Mouse (Mus musculus) Patski (cell line): ENCODE measurements around the gene Pkdcc. TPM values are rescaled to one million over a fixed set of nuclear protein-coding genes. Genes with fewer than 3 reads are reported as not detected.

ENCODE experiments used
- ATAC-seq: fragments of 100-300 bp; one replicate; pipeline ENCODE4 v1.8.0; 2021
- CTCF ChIA-PET: fragments of 350-600 bp; sonication (Branson Sonifier 250); formaldehyde crosslinking; loops from one replicate; lab custom pipeline; 2022; ENCODE audit warnings: inconsistent platforms; lab: Charles Lee
- POLR2A ChIA-PET: fragments of 350-600 bp; sonication (Branson Sonifier 250); formaldehyde crosslinking; loops from one replicate; lab custom pipeline; 2022; ENCODE audit warnings: antibody characterized with exemption, inconsistent platforms; lab: Charles Lee
- DNase-seq: peaks from one replicate; pipeline ENCODE4 v3.0.0-alpha.2; 2011; ENCODE audit warnings: low read depth, low spot score
- H3K27me3 ChIP-seq: fragments of 371-371 bp; one replicate; pipeline ENCODE4 v1.5.1; 2021
- CTCF ChIP-seq: fragments of 100-300 bp; IDR thresholded peaks from one replicate; pipeline ENCODE4 v1.5.1; 2021
- in situ Hi-C: fragments of 300-500 bp; cut with MboI; formaldehyde crosslinking; loops from 3 replicates; pipeline ENCODE4 v1.11.1; 2018; ENCODE audit warnings: low pct_unique_long_range_greater_than_20kb, mixed read lengths
- polyA plus RNA-seq: library from polyadenylated mRNA; unstranded; gene quantifications from one replicate; pipeline ENCODE4 v1.2.3, GENCODE M21; 2021

The Pkdcc gene
- polyA plus RNA-seq, 1 experiment from 2014 or later: 86.9 TPM

DNA sequence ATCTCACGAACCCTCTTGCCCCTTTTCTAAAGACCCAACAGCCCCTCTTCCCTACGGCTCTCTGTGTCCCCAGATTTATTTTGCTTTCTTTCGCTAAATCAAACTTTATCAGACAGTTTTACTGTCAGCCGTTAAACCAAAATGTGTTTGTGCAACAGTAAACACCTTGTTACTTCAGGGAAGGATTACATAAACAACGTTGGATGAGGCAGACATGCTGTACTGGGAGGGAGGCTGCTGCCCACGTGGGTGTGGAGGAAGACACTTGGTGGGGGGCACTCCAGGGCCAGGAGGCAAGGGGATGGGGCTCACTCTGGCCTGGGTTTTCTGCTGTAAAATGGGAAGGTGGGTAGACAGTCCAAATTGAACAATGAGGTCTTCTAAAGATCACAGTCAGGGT, 32.3 kb upstream of the Pkdcc start:
- POLR2A ChIA-PET: no interaction called here

DNA sequence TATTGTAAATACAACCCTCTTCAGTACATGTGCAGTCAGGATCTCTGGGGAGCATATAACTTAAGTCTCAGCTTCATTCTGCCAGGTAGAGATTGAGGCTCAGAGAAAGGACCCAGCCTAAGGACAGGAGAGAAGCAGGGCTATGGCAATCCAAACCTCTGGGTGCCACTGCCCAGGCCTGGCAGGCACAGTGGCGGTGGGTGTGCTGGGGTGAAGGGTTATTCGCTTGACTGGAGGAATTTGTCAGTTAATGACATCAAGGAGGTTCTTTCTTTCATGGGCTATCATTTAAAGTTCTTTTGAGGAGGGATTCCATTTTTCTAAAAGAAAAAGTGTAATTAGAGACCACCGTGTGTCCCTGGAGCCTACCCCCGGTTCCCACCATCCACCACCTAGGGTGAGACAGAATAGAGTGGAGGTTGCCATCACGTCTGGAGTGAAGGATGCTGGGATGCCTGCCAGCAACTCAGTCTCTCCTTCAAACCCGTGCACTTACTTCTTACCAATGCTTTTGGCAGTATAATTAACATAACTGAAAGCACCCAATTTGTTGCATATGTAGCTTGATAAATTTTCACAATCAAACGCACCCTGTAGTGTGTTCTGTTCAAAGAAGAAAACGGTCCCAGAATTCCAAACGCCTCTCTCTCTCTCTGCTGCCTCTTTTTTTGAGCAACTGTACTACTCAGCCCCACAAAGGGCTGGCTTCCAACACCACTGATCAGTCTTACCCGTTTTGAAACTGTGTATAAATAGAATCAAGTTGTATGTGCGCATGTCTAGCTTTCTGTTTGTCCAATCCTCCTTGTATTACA, 27.1 kb upstream of the Pkdcc start:
- ChIA-PET POLR2A (interaction anchor here (0.5 kb wide), 1 partner anchor 722 kb away, joined by 3 read pairs; no protein-coding TSS in a partner anchor), CTCF (no interaction called here)
- TF ChIP-seq CTCF: no peak
- ATAC-seq (no peak), DNase-seq (no peak)
- in situ Hi-C loops: no loop called here
- H3K27me3 ChIP-seq: no peaks in the 10 kb centered on the region

More for the DNA sequence above, 32.3 kb upstream of the Pkdcc start:
- CTCF ChIA-PET: no interaction called here
- H3K27me3 ChIP-seq: no peaks in the 10 kb centered on the region
- ATAC-seq (no peak), DNase-seq (no peak)
- in situ Hi-C loops: no loop called here
- TF ChIP-seq CTCF: no peak

GRCm38 (mm10) chr17:83190810-83191209, 24.3 kb upstream of the Pkdcc start:
- TF ChIP-seq CTCF: no peak
- H3K27me3 ChIP-seq: no peaks in the 10 kb centered on the region
- DNase-seq (no peak), ATAC-seq (no peak)
- CTCF ChIA-PET: interaction anchor here (1.2 kb wide), 1 partner anchor 16 kb away, joined by 3 read pairs; no protein-coding TSS in a partner anchor
- in situ Hi-C loops: no loop called here
- POLR2A ChIA-PET: interaction anchor here (1.4 kb wide), 1 partner anchor 9 kb away, joined by 3 read pairs; no protein-coding TSS in a partner anchor

- POLR2A ChIA-PET: no interaction called here
- no peak for TF ChIP-seq CTCF
- in situ Hi-C loops: no loop called here
These were observed 20.6 kb upstream of the Pkdcc start for GRCm38 (mm10) chr17:83194491-83194890.

GRCm38 (mm10) chr17:83197361-83197923, 17.6 kb upstream of the Pkdcc start:
- in situ Hi-C loops: no loop called here
- no peak for DNase-seq

More at GRCm38 (mm10) chr17:83194491-83194890, 20.6 kb upstream of the Pkdcc start:
- ATAC-seq (no peak), DNase-seq (no peak)
- no peaks in the 10 kb centered on the region for H3K27me3 ChIP-seq
- CTCF ChIA-PET: interaction anchor here (0.7 to 1.6 kb wide), 2 partner anchors 9 to 16 kb away, joined by 3 read pairs; no protein-coding TSS in a partner anchor

GRCm38 (mm10) chr17:83200469-83200868, 14.6 kb upstream of the Pkdcc start:
- in situ Hi-C loops: no loop called here
- no peak for ATAC-seq
- ChIA-PET POLR2A (interaction anchor here (1.3 kb wide), 1 partner anchor 13 kb away, joined by 4 read pairs; no protein-coding TSS in a partner anchor), CTCF (no interaction called here)
- H3K27me3 ChIP-seq: no peaks in the 10 kb centered on the region
- no peak for TF ChIP-seq CTCF
- no peak for DNase-seq

More at GRCm38 (mm10) chr17:83197361-83197923, 17.6 kb upstream of the Pkdcc start:
- ChIA-PET POLR2A (no interaction called here), CTCF (no interaction called here)
- TF ChIP-seq CTCF: no peak
- ATAC-seq: no peak
- no peaks in the 10 kb centered on the region for H3K27me3 ChIP-seq

- in situ Hi-C loops: no loop called here
- POLR2A ChIA-PET: interaction anchor here (1.3 kb wide), 1 partner anchor 12 kb away, joined by 4 read pairs; no protein-coding TSS in a partner anchor
- no peak for DNase-seq
- CTCF ChIA-PET: no interaction called here
- no peaks in the 10 kb centered on the region for H3K27me3 ChIP-seq
- TF ChIP-seq CTCF: no peak
- peak; percentile 97 for ATAC-seq
These were observed 13.8 kb upstream of the Pkdcc start for GRCm38 (mm10) chr17:83201257-83201656.

- DNase-seq (no peak), ATAC-seq (no peak)
- ChIA-PET CTCF (interaction anchor here (0.7 to 1.2 kb wide), 2 partner anchors 10 to 37 kb away, joined by 3 read pairs; no protein-coding TSS in a partner anchor), POLR2A (no interaction called here)
- in situ Hi-C loops: no loop called here
- no peak for TF ChIP-seq CTCF
- no peaks in the 10 kb centered on the region for H3K27me3 ChIP-seq
These were observed 11.3 kb upstream of the Pkdcc start for GRCm38 (mm10) chr17:83203692-83204383.

DNA sequence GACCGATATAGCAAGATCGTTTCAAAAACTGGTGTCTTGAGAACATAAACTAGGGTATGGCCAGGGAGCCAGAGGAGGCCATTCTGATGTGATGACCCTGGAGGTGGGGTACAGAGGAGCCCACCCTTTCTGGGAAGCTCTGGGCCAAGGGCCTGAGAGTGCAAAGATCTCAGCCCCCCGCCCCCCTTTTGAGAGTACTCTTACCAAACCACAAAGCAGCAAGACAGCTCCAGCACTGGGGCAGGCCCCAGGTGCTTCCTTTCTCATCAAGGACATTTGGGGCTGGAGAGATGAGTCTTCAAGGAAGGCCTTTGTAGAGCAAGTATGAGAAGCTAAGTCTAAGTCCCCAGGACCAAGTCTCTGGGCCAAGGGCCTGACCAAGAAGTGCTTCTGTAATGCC, 7.8 kb upstream of the Pkdcc start:
- DNase-seq (no peak), ATAC-seq (no peak)
- H3K27me3 ChIP-seq: no peaks in the 10 kb centered on the region
- in situ Hi-C loops: loop anchor here (5.0 kb wide), 1 partner anchor 60 kb away; no protein-coding TSS in a partner anchor
- POLR2A ChIA-PET: no interaction called here
- CTCF ChIA-PET: interaction anchor here (0.8 to 1.8 kb wide), 2 partner anchors 142 to 164 kb away, joined by 3 to 6 read pairs; no protein-coding TSS in a partner anchor
- no peak for TF ChIP-seq CTCF

- CTCF ChIA-PET: interaction anchor here (0.8 to 1.8 kb wide), 2 partner anchors 143 to 165 kb away, joined by 3 to 6 read pairs; no protein-coding TSS in a partner anchor
- TF ChIP-seq CTCF: no peak
- in situ Hi-C loops: loop anchor here (5.0 kb wide), 1 partner anchor 61 kb away; no protein-coding TSS in a partner anchor
- DNase-seq (no peak), ATAC-seq (no peak)
- POLR2A ChIA-PET: no interaction called here
- no peaks in the 10 kb centered on the region for H3K27me3 ChIP-seq
These were observed 6.6 kb upstream of the Pkdcc start for GRCm38 (mm10) chr17:83208455-83208854.
